Mouse (Mus musculus) midbrain, embryonic 11.5 days (tissue): ENCODE measurements at regions not wholly inside any gene's neighbourhood (a gene's known extent, or its start where the extent isn't known, plus 50 kb on each side); places are given as distances from the start of the nearest gene placed in this dataset.
A peak's percentile ranks its signal among the peaks of the same experiment; 100 is the strongest.

Source experiments
- ATAC-seq: fragments of 200-750 bp; cut with Nextera tagmentation; 2 replicates; pipeline ENCODE4 v1.8.0; 2017; ENCODE audit warnings: moderate TSS enrichment, moderate library complexity; ENCODE audit not compliant: low FRiP score
- DNase-seq: peaks from one replicate; pipeline ENCODE4 v3.0.0; 2015; ENCODE audit warnings: low spot score; ENCODE audit errors: missing footprints
- H3K27ac ChIP-seq: fragments of 300-500 bp; sonication (generic); 2 replicates; pipeline ENCODE4 v1.5.1; 2014; ENCODE audit warnings: low read depth, low read length
- H3K27me3 ChIP-seq: fragments of 300-500 bp; sonication (generic); 2 replicates; pipeline ENCODE4 v1.6.1; 2014; ENCODE audit warnings: mild to moderate bottlenecking, low read length, moderate library complexity, mixed read lengths; ENCODE audit not compliant: control insufficient read depth, insufficient read depth
- H3K36me3 ChIP-seq: fragments of 300-500 bp; sonication (generic); 2 replicates; pipeline ENCODE4 v1.6.1; 2014; ENCODE audit warnings: mild to moderate bottlenecking, low read length, moderate library complexity, mixed read lengths; ENCODE audit not compliant: control insufficient read depth, insufficient read depth
- H3K4me1 ChIP-seq: fragments of 300-500 bp; sonication (generic); 2 replicates; pipeline ENCODE4 v1.6.1; 2014; ENCODE audit warnings: low read length; ENCODE audit not compliant: control insufficient read depth, insufficient read depth
- H3K4me2 ChIP-seq: fragments of 300-500 bp; sonication (generic); 2 replicates; pipeline ENCODE4 v1.6.1; 2014; ENCODE audit warnings: mild to moderate bottlenecking, moderate library complexity
- H3K4me3 ChIP-seq: fragments of 300-500 bp; sonication (generic); 2 replicates; pipeline ENCODE4 v1.5.1; 2014; ENCODE audit warnings: low read depth, low read length
- H3K9ac ChIP-seq: fragments of 300-500 bp; sonication (generic); 2 replicates; pipeline ENCODE4 v1.6.1; 2014; ENCODE audit warnings: low read length
- H3K9me3 ChIP-seq: fragments of 300-500 bp; sonication (generic); 2 replicates; pipeline ENCODE4 v1.6.1; 2016; ENCODE audit warnings: low read length; ENCODE audit not compliant: control insufficient read depth
- WGBS: fragments of 180-500 bp; shearing (Covaris S2); extraction: QIAGEN DNeasy Blood & Tissue Kit; methylation state at CpG from one replicate; pipeline ENCODE4 v1.1.7; 2014; 5-methylcytosine and 5-hydroxymethylcytosine counted together

DNA sequence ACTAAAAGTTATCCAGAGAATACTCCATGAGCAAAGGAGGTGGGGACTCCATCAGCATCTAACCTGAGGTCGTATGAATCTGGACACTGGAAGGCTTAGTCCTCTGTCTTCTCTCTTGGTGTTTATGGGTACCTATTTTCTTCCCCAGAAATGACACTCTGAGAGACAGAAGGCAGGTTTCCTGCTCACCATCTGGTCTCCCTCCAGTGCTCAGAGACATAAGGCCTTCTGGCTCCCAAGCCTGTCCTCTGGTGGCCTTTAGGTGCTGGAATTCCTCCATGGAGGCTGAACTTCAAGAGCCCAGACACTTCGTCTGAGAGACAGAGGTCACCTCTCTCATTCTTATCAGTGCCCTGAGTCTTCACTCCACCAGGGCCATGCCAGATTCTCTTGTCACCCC lies 65.7 kb upstream of the Slc13a1 start:
- 85% methylated on average over 2 of the region's 2 CpGs for WGBS
- H3K27me3 ChIP-seq = no peaks in the 10 kb centered on the region
- DNase-seq = no peak

DNA sequence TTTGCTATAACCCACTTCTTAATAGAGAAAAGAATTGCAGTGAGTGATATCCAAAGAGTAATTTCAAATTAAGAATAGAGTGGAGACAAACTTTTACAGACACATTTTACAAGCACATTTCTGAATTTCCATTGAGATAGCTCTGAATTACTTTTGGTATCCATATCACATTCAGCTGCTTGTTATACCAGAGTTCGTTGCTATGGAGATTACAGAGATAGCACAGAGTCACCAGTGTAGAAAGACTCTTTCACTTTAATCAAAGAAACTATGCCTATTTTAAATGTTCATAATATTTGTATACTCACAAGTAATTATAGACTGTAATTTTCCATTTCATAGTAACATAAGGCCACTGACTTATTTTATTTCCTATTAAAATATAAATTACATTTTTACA lies 52.7 kb upstream of the Slc13a1 start:
- Histone ChIP-seq H3K4me2 (no peak overlapping the region), H3K4me1 (no peaks in the 10 kb centered on the region), H3K9me3 (no peaks in the 10 kb centered on the region), H3K4me3 (no peak overlapping the region), H3K9ac (no peak overlapping the region), H3K27ac (no peak overlapping the region), H3K36me3 (no peaks in the 10 kb centered on the region), H3K27me3 (no peaks in the 10 kb centered on the region)
- DNase-seq = no peak
- ATAC-seq = no peak
- WGBS = 92% methylated on average over 1 of the region's 1 CpGs

More for the DNA sequence above, 65.7 kb upstream of the Slc13a1 start:
- H3K4me2 ChIP-seq = no peak overlapping the region
- H3K36me3 ChIP-seq = no peaks in the 10 kb centered on the region
- no peak overlapping the region for H3K4me3 ChIP-seq
- no peak overlapping the region for H3K9ac ChIP-seq
- ATAC-seq = no peak
- no peaks in the 10 kb centered on the region for H3K9me3 ChIP-seq
- no peak overlapping the region for H3K27ac ChIP-seq
- no peaks in the 10 kb centered on the region for H3K4me1 ChIP-seq

DNA sequence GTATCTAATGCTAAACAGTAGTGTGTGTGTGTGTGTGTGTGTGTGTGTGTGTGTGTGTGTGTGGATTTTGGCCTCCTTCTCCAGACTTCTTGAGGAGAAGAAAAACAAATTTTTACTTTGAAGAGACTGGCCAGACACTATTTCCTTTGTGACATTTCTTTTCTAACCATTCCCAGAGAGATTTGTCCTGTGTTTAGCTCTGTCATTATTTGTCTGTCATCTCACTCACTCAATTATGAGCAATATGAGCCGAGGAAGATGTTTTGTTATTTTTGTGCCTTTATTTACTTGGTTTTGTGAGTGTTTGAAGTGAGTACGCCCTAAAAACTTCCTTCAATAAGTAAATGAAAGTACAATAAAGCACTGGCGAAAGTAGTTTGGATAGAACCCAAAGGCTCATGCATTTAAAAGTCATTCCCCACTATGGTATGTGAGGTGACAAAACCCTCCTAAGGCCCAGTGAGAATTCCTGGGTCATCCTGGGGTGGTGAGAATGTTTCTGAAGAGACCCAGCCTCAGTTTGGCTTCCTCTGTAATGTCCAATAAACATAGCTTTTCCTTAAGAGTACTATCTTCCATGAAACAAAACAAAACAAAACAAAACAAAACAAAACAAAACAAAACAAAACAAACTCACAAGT lies 52.1 kb upstream of the Slc13a1 start:
- DNase-seq (peak; percentile 39), ATAC-seq (no peak)
- WGBS = 76% methylated on average over 3 of the region's 3 CpGs
- Histone ChIP-seq H3K27me3 (no peaks in the 10 kb centered on the region), H3K4me1 (no peaks in the 10 kb centered on the region), H3K9ac (no peak overlapping the region), H3K27ac (no peak overlapping the region), H3K9me3 (no peaks in the 10 kb centered on the region), H3K36me3 (no peaks in the 10 kb centered on the region), H3K4me3 (no peak overlapping the region), H3K4me2 (no peak overlapping the region)
